Mouse (Mus musculus) spleen, adult 12 weeks (tissue): ENCODE results near the gene Gm11011.

Experiments used
- DNase-seq: peaks from one replicate; pipeline ENCODE4 v3.0.0; 2022; ENCODE audit warnings: low spot score

Gene Gm11011

DNA sequence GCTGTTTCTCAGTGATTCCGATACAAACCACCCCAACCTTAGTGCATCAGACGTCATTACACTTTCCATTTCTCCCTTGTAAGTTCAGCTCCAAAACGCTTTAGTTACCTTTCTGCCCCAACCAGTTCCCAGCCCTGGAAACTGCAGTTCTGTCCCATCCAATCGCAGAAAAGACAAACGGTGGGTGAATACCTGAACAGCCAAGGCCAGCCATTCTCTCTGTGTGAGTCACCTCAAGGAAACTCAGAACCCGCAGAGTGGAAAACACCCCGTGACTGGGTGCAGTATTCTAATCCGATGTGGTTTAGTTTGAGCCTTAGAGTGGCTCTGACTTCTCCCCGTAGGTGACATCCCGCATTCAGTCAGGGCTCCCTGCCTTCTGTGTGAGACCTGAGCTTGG lies 2.2 kb upstream of the Gm11011 start:
- no peak for DNase-seq

DNA sequence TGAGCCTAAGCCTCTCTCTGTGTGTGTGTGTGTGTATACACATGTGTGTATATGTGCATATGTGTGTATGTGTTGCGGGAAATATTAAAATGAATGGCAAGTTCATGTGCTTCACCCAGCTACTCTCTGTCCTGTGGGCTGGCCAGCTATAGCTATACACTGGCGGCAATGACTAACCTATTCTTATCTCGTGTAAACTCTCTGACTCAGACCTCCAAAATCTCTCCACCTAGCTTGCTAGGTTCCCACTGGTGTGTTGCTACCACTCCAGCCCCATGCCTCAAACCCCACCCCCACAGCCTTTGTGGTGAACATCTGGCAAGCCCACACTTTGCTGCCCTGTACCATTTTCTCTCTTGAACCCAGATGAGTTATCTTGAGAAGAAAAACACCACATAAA lies 857 bp downstream of the Gm11011 start:
- no peak for DNase-seq

DNA sequence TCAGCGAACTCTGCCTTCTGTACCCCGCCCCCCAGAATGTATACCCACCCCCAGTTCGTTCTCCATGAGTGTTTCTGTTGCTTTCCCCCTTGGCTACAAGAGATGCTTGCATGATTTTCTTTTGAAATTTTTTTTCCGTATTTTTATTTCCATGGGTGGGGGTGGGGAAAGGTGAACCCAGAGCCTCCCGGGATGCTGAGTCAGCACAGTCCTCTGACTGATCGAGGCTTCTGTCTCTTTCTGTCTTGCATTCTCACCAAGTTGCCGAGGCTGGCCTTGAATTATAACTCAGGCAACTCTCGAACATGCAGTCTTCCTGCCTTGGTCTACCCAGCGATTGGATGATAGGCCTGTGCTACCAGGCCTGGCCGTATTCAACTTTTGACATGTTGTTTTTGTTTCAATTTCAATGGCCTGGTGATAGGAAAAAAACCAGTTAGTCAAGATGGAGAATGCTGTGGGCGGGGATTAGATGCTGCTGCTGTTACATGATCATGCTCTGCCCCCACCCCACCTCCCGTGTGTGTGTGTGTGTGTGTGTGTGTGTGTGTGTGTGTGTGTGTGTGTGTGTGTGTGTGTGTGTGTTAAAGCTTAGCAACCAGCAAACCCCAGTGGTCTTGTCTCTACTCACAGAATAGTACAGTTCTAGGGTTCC lies 1.8 kb downstream of the Gm11011 start:
- DNase-seq: no peak

DNA sequence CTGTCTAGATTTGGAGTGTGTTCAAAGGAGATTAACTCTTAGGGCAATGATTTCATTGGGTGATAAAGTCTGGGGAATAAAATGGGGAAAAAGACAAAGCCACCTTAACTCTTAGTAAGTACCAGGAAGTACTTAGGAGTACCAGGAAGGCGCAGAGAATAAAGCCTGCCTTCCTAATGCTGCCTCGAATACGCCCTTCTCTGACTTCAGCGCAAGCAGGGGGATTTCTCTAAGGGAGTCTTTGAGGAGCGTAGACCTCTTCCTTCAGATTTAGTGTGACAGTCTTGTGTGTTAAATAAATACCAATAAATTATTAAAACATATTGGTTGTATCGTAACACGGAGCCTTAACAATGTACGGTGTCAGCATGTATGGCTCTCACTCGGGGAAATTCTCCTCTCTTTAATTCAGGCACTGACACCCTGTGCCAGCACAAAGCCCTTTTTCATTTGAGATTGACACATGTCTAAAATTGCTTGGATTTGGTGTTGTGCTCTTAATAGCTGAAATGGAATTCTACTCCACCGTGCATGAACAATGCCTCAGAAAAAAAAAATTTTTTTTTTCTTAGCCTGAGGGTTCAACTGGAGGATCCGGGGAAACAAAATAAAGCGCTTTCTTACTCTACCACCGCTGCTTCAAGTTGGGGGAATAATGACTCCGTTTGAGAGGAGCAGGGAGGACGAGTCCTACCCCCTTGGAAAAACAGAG lies 2.6 kb downstream of the Gm11011 start:
- DNase-seq: no peak

DNA sequence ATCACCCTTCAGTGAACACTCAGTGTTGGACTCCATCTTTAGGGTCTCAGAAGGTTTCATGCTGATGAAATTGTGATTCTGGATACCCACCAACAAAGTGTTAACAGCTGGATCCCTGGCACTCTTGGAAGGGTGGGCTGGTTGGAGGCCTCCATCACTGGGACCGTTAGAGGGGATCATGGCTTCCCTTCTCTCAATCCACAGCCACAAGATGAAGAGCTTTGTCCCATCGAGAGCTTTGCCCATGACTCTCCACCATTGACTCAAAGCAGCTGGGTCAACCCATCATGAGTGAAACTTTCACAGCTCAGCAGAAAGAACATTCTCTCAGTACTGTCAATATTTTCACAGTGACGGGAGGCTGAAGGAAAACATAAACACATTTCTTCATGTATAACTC lies 4.1 kb downstream of the Gm11011 start:
- DNase-seq: no peak

DNA sequence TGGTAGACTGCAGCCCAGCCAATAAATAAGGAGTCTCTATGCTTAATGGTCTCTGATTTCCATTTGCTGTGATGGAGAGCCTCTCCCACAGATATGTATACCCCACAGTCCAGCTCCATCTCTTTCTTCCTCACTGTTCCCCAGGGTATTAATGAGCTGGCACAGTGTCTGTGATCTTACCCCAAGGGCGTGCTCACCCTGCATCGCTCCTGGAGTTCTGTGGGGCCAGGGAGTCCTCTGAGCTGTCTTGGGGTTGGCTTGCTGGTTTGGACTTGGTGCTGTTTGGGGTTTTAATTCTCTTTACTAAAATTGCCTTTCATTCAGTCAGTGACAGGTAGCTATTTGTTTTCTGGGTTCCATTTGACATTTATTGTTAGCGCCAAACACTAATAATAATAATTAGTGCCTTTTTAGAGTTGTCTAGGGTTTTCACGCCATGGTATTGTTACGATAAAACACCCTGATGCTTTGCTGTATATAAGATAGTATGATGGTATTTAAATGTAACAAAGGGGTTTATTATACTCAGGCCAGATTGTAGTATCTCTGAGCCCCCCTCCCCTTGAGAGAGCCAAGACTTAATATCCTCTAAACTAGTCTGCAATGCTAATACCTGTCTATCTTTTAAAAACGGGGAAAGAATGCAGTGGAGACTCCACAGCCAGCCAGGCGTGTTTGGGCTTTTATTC lies 9.9 kb downstream of the Gm11011 start:
- DNase-seq: no peak

DNA sequence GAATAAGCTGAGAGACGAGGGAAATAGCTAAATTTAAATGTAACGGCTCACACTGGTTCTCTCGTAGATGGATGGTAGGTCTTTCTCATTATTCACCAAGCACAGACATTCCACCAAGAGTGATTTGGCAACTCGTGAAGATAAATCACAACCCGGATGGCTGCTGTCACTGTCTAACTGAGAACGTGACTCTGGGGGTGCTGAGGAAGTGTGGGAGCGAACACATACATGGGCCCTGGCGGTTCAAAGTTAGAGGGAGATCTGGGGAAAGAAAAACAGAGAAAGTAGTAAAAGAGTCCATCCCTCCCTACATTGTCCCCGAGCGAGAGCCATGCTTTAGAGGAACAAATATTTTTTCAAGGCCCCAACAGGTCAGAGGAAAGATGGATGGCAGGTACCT lies 17.5 kb downstream of the Gm11011 start:
- no peak for DNase-seq

DNA sequence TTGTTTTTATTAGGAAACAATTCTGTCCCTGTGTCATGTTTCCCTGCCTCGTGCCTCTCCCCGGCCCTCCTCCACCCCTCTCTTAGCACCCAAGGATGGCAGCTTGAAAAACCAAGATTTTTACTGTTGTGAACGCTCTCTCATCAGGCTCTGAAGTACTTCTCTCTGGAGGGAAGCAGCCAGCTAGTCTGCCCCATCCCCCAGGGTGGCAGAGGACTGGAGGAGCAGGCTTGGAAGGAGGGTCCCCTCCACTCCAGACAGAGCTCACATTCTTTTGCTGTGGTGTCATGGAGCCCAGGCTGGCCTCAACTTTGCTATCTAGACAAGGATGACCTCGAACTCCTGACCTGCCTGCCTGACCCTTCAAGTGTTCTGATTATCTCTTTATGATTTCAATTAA lies 21.4 kb downstream of the Gm11011 start:
- no peak for DNase-seq

DNA sequence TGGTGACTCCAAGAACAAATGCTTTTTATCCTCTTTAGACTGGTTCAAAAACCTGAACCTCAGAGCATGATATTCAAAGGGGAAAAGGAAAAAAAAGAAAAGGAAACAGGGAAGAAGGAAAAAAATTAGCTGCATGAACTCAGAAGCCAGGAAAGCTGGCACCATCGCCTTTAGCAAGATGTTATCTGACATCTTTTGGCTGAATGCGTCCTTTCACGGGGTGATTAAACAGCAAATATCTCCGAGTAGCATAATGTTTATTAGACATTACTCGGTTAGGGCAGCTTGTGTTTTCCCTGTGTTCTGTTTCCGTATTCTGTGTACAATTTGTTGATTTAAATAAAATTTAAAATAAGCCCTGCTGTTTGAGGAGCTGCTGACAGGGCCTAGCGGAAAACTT lies 21.8 kb downstream of the Gm11011 start:
- DNase-seq: no peak

DNA sequence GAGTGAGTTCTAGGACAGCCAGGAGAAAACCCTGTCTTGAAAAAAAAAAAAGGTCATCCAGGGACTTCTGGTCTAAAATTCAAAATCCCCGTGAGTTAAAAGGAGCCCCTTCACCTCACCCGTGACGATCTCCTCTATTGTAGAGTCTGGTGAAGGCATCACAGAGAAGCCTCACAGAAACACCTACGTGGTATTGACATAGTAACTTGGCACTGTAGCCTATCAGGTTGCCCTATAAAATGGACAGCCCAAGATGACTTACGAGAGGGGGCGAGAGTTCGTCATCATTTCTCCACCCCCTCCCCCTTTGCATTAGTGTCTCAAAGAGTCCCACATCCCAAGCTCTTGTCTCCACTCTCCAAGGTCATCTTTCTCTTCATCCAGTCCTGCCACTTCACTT lies 41.9 kb downstream of the Gm11011 start:
- DNase-seq: no peak

DNA sequence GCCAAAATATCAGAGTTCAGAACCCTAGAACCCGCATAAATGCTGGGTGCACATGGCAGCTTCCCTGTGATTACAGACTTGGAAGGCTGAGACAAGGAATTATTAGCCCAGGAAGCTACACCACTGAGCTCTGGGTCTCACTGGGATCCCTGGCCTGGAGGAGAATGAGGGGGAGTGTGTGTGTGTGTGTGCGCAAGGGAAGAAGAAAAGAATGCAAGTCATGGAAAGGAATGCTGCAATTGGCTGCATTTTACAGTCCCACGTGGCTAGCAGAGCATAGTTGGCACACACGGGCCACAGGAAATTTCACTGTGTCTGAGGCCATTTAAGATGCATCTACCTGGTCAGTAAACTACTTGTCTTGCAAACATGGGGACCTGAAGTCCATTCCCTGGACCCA lies 48.6 kb downstream of the Gm11011 start:
- no peak for DNase-seq
